Mouse (Mus musculus) lung, postnatal 0 days (tissue): ENCODE data around the gene Cntnap2.
"Not testable (repeated sequence)": the region's sequence is repeated elsewhere in the genome, so short reads cannot be mapped to it uniquely, and the experiment has no call there.

Experiments
- CTCF ChIP-seq: IDR thresholded peaks from 2 replicates; pipeline ENCODE4 v1.5.1; 2016; ENCODE audit warnings: antibody characterized with exemption, mild to moderate bottlenecking
- EP300 ChIP-seq: IDR thresholded peaks from 2 replicates; pipeline ENCODE4 v1.6.1; 2016; ENCODE audit warnings: antibody characterized with exemption, mild to moderate bottlenecking, control low read depth

- not testable (repeated sequence) for TF ChIP-seq CTCF, EP300
Observed at GRCm38 (mm10) chr6:47153018-47153417, 2093.9 kb downstream of the Cntnap2 start.
